Mouse (Mus musculus) cerebellum, postnatal 10 days (tissue): ENCODE results near the gene Prrt1.

Source experiments
- DNase-seq, 2 experiments: peaks; one replicate each; pipeline ENCODE4 v3.0.0; 2021; ENCODE audit warnings: mixed read lengths in 2 of 2

The Prrt1 gene

GRCm38 (mm10) chr17:34651507-34652221 lies 22.3 kb downstream of the Prrt1 start:
- peak; percentile 54 to 56 for DNase-seq

- DNase-seq = no peak
Measured at GRCm38 (mm10) chr17:34652546-34652945, 23.2 kb downstream of the Prrt1 start.

- DNase-seq = no peak
Measured at GRCm38 (mm10) chr17:34652985-34653384, 23.7 kb downstream of the Prrt1 start.

- peak; percentile 79 to 84 for DNase-seq
Measured at GRCm38 (mm10) chr17:34653746-34654285, 24.5 kb downstream of the Prrt1 start.

GRCm38 (mm10) chr17:34654392-34654791 lies 25.1 kb downstream of the Prrt1 start:
- peak in 1 of 2 experiments; percentile 39 for DNase-seq

GRCm38 (mm10) chr17:34655160-34655559 lies 25.8 kb downstream of the Prrt1 start:
- DNase-seq = no peak

- DNase-seq = peak; percentile 55 to 68
Measured at GRCm38 (mm10) chr17:34655581-34655991, 26.3 kb downstream of the Prrt1 start.

GRCm38 (mm10) chr17:34656666-34657065 lies 27.3 kb downstream of the Prrt1 start:
- DNase-seq = no peak

GRCm38 (mm10) chr17:34657271-34657670 lies 27.9 kb downstream of the Prrt1 start:
- no peak for DNase-seq

GRCm38 (mm10) chr17:34658145-34658544 lies 28.8 kb downstream of the Prrt1 start:
- DNase-seq = no peak

GRCm38 (mm10) chr17:34658591-34658990 lies 29.3 kb downstream of the Prrt1 start:
- DNase-seq = no peak

GRCm38 (mm10) chr17:34659181-34659896 lies 30.0 kb downstream of the Prrt1 start:
- no peak for DNase-seq

- no peak for DNase-seq
Measured at GRCm38 (mm10) chr17:34659897-34660214, 30.5 kb downstream of the Prrt1 start.

- no peak for DNase-seq
Measured at GRCm38 (mm10) chr17:34660259-34660820, 31.0 kb downstream of the Prrt1 start.

- no peak for DNase-seq
Measured at GRCm38 (mm10) chr17:34661121-34661591, 31.8 kb downstream of the Prrt1 start.

- DNase-seq = no peak
Measured at GRCm38 (mm10) chr17:34662468-34662867, 33.1 kb downstream of the Prrt1 start.

GRCm38 (mm10) chr17:34662978-34663377 lies 33.6 kb downstream of the Prrt1 start:
- DNase-seq = no peak

GRCm38 (mm10) chr17:34663558-34663957 lies 34.2 kb downstream of the Prrt1 start:
- no peak for DNase-seq

GRCm38 (mm10) chr17:34664472-34664871 lies 35.1 kb downstream of the Prrt1 start:
- DNase-seq = no peak

- no peak for DNase-seq
Measured at GRCm38 (mm10) chr17:34670235-34670634, 40.9 kb downstream of the Prrt1 start, which contains the start of gene Tnxb. TSS of gene Tnxb (plus strand) at chr17:34670535.

GRCm38 (mm10) chr17:34671151-34672066 lies 42.1 kb downstream of the Prrt1 start:
- no peak for DNase-seq

GRCm38 (mm10) chr17:34672246-34672792 lies 43.0 kb downstream of the Prrt1 start:
- no peak for DNase-seq
